Mouse (Mus musculus): ENCODE measurements around the gene Eps8. TPM values are rescaled to one million over a fixed set of nuclear protein-coding genes. Genes with fewer than 3 reads are reported as not detected.
A peak's percentile ranks its signal among the peaks of the same experiment; 100 is the strongest.
"Not testable (repeated sequence)": the region's sequence is repeated elsewhere in the genome, so short reads cannot be mapped to it uniquely, and the experiment has no call there.

The Eps8 gene
- polyA plus RNA-seq, 1 experiment from 2014 or later, result 11.7 TPM

GRCm38 (mm10) chr6:137470901-137471598 is 183.6 kb downstream of the Eps8 start:
- peak; percentile 65 for ATAC-seq (ENCODE audit: low FRiP score)
- Histone ChIP-seq H3K36me3 (no peaks in the 10 kb centered on the region), H3K27me3 (no peaks in the 10 kb centered on the region), H3K27ac (peak overlapping the region; percentile 60), H3K9ac (no peak overlapping the region), H3K4me1 (replicated peaks) (peaks cover 19% of the 10 kb centered on the region), H3K9me3 (no peaks in the 10 kb centered on the region), H3K4me2 (no peak overlapping the region), H3K4me3 (no peak overlapping the region)
- 46% methylated on average over 11 of the region's 11 CpGs for WGBS

GRCm38 (mm10) chr6:137469541-137469940 is 185.1 kb downstream of the Eps8 start:
- Histone ChIP-seq H3K36me3 (no peaks in the 10 kb centered on the region), H3K4me3 (no peak overlapping the region), H3K9me3 (no peaks in the 10 kb centered on the region), H3K27ac (no peak overlapping the region), H3K9ac (no peak overlapping the region), H3K27me3 (no peaks in the 10 kb centered on the region), H3K4me1 (replicated peaks) (peaks cover 23% of the 10 kb centered on the region), H3K4me2 (no peak overlapping the region)
- WGBS, result 96% methylated on average over 4 of the region's 4 CpGs
- ATAC-seq (ENCODE audit: low FRiP score), result no peak

GRCm38 (mm10) chr6:137467696-137468095 is 187.0 kb downstream of the Eps8 start:
- Histone ChIP-seq H3K4me1 (replicated peaks) (peaks cover 23% of the 10 kb centered on the region), H3K4me2 (no peak overlapping the region), H3K36me3 (peaks cover 11% of the 10 kb centered on the region; the same call in 1 of the 2 replicates), H3K27ac (no peak overlapping the region; the same call in 1 of the 2 replicates), H3K27me3 (no peaks in the 10 kb centered on the region), H3K9ac (no peak overlapping the region), H3K4me3 (no peak overlapping the region), H3K9me3 (no peaks in the 10 kb centered on the region)
- 89% methylated on average over 3 of the region's 3 CpGs for WGBS
- ATAC-seq (ENCODE audit: low FRiP score), result no peak

GRCm38 (mm10) chr6:137466256-137466655 is 188.4 kb downstream of the Eps8 start:
- peaks cover 25% of the 10 kb centered on the region for H3K36me3 ChIP-seq
- ATAC-seq (ENCODE audit: low FRiP score), result no peak
- no peaks in the 10 kb centered on the region for H3K27me3 ChIP-seq
- peaks cover 13% of the 10 kb centered on the region; the same call in 1 of the 2 replicates for H3K4me1 ChIP-seq (replicated peaks)
- H3K9me3 ChIP-seq, result no peaks in the 10 kb centered on the region
- WGBS, result 90% methylated on average over 2 of the region's 2 CpGs
- H3K4me2 ChIP-seq, result no peak overlapping the region
- no peak overlapping the region for H3K4me3 ChIP-seq
- H3K27ac ChIP-seq, result no peak overlapping the region
- H3K9ac ChIP-seq, result no peak overlapping the region

- peak; percentile 21; the same call in 1 of the 2 replicates for ATAC-seq (ENCODE audit: low FRiP score)
- WGBS, result 27% methylated on average over 2 of the region's 2 CpGs
- no peak overlapping the region for H3K27ac ChIP-seq
These were observed 189.4 kb downstream of the Eps8 start for GRCm38 (mm10) chr6:137465253-137465652.

GRCm38 (mm10) chr6:137463771-137464170 is 190.9 kb downstream of the Eps8 start:
- no peak overlapping the region for H3K4me3 ChIP-seq
- WGBS, result 94% methylated on average over 5 of the region's 5 CpGs
- H3K27me3 ChIP-seq, result no peaks in the 10 kb centered on the region
- no peak for ATAC-seq (ENCODE audit: low FRiP score)
- no peaks in the 10 kb centered on the region for H3K9me3 ChIP-seq
- no peak overlapping the region for H3K9ac ChIP-seq
- H3K4me2 ChIP-seq, result no peak overlapping the region
- H3K36me3 ChIP-seq, result peaks cover 26% of the 10 kb centered on the region
- peaks cover 4% of the 10 kb centered on the region; the same call in 1 of the 2 replicates for H3K4me1 ChIP-seq (replicated peaks)
- no peak overlapping the region for H3K27ac ChIP-seq

More at GRCm38 (mm10) chr6:137465253-137465652, 189.4 kb downstream of the Eps8 start:
- Histone ChIP-seq H3K4me2 (no peak overlapping the region), H3K9me3 (no peaks in the 10 kb centered on the region), H3K36me3 (peaks cover 26% of the 10 kb centered on the region), H3K4me3 (no peak overlapping the region), H3K9ac (no peak overlapping the region), H3K27me3 (no peaks in the 10 kb centered on the region), H3K4me1 (replicated peaks) (peaks cover 5% of the 10 kb centered on the region; the same call in 1 of the 2 replicates)

- H3K4me2 ChIP-seq, result no peak overlapping the region
- 0 out of 2 replicates have a peak, but pooled peaks cover 2% of the 10 kb centered on the region for H3K4me1 ChIP-seq (replicated peaks)
- H3K27ac ChIP-seq, result no peak overlapping the region
- H3K27me3 ChIP-seq, result peaks cover 2% of the 10 kb centered on the region; the same call in 1 of the 2 replicates
- 85% methylated on average over 7 of the region's 7 CpGs for WGBS
- no peaks in the 10 kb centered on the region for H3K9me3 ChIP-seq
- no peak overlapping the region for H3K4me3 ChIP-seq
- H3K36me3 ChIP-seq, result peaks cover 31% of the 10 kb centered on the region
- no peak for ATAC-seq (ENCODE audit: low FRiP score)
- H3K9ac ChIP-seq, result no peak overlapping the region
These were observed 196.5 kb downstream of the Eps8 start for GRCm38 (mm10) chr6:137458136-137458535.

- Histone ChIP-seq H3K27me3 (peaks cover 2% of the 10 kb centered on the region; the same call in 1 of the 2 replicates), H3K36me3 (peaks cover 23% of the 10 kb centered on the region), H3K27ac (no peak overlapping the region; the same call in 1 of the 2 replicates), H3K4me2 (no peak overlapping the region), H3K4me1 (replicated peaks) (0 out of 2 replicates have a peak, but pooled peaks cover 2% of the 10 kb centered on the region), H3K9me3 (no peaks in the 10 kb centered on the region), H3K4me3 (no peak overlapping the region), H3K9ac (no peak overlapping the region)
- WGBS, result 57% methylated on average over 7 of the region's 7 CpGs
- ATAC-seq (ENCODE audit: low FRiP score), result no peak
These were observed 197.5 kb downstream of the Eps8 start for GRCm38 (mm10) chr6:137457210-137457609.

GRCm38 (mm10) chr6:137456064-137456463 is 198.6 kb downstream of the Eps8 start:
- peaks cover 2% of the 10 kb centered on the region; the same call in 1 of the 2 replicates for H3K27me3 ChIP-seq
- 0 out of 2 replicates have a peak, but pooled peaks cover 2% of the 10 kb centered on the region for H3K4me1 ChIP-seq (replicated peaks)
- ATAC-seq (ENCODE audit: low FRiP score), result peak; percentile 32; the same call in 1 of the 2 replicates
- 80% methylated on average over 7 of the region's 7 CpGs for WGBS
- H3K36me3 ChIP-seq, result peaks cover 15% of the 10 kb centered on the region
- H3K9ac ChIP-seq, result no peak overlapping the region
- H3K9me3 ChIP-seq, result no peaks in the 10 kb centered on the region
- H3K27ac ChIP-seq, result no peak overlapping the region
- H3K4me3 ChIP-seq, result no peak overlapping the region
- H3K4me2 ChIP-seq, result no peak overlapping the region

- no peaks in the 10 kb centered on the region for H3K9me3 ChIP-seq
- H3K36me3 ChIP-seq, result peaks cover 16% of the 10 kb centered on the region
- peaks cover 2% of the 10 kb centered on the region; the same call in 1 of the 2 replicates for H3K27me3 ChIP-seq
- H3K4me3 ChIP-seq, result no peak overlapping the region
- 0 out of 2 replicates have a peak, but pooled peaks cover 2% of the 10 kb centered on the region for H3K4me1 ChIP-seq (replicated peaks)
- H3K9ac ChIP-seq, result no peak overlapping the region
- peak; percentile 81 for ATAC-seq (ENCODE audit: low FRiP score)
- H3K4me2 ChIP-seq, result no peak overlapping the region
- WGBS, result 16% methylated on average over 10 of the region's 10 CpGs
- no peak overlapping the region for H3K27ac ChIP-seq
These were observed 199.1 kb downstream of the Eps8 start for GRCm38 (mm10) chr6:137455537-137456041.

- H3K36me3 ChIP-seq, result peaks cover 47% of the 10 kb centered on the region
- H3K4me1 ChIP-seq (replicated peaks); H3K4me2 ChIP-seq; ATAC-seq (ENCODE audit: low FRiP score); H3K4me3 ChIP-seq; H3K9me3 ChIP-seq; H3K9ac ChIP-seq; H3K27ac ChIP-seq; H3K27me3 ChIP-seq: not testable (repeated sequence)
- 75% methylated on average over 7 of the region's 7 CpGs for WGBS
These were observed 208.6 kb downstream of the Eps8 start for GRCm38 (mm10) chr6:137446116-137446515.

- H3K9me3 ChIP-seq, result no peaks in the 10 kb centered on the region
- ATAC-seq (ENCODE audit: low FRiP score), result no peak
- WGBS, result 95% methylated on average over 12 of the region's 12 CpGs
- H3K4me1 ChIP-seq (replicated peaks), result peaks cover 3% of the 10 kb centered on the region
- no peak overlapping the region for H3K4me3 ChIP-seq
- H3K4me2 ChIP-seq, result no peak overlapping the region
- no peak overlapping the region for H3K9ac ChIP-seq
- H3K36me3 ChIP-seq, result peaks cover 36% of the 10 kb centered on the region
- no peak overlapping the region for H3K27ac ChIP-seq
- peaks cover 17% of the 10 kb centered on the region for H3K27me3 ChIP-seq
These were observed 211.6 kb downstream of the Eps8 start for GRCm38 (mm10) chr6:137443089-137443488.
